Mouse (Mus musculus): ENCODE data around the gene V1ra8. TPM values are rescaled to one million over a fixed set of nuclear protein-coding genes. Genes with fewer than 3 reads are reported as not detected.

V1ra8 gene
- polyA plus RNA-seq (2015; fragmentation: Illumina TruSeq; extraction: RNeasy Lipid Tissue Mini Kit (QIAGEN cat#74804); ENCODE audit: insufficient read depth, low read depth, low replicate concordance), result not detected

GRCm38 (mm10) chr6:90202493-90202892 is at the start of gene V1ra8:
TSS of gene V1ra8 (plus strand) at chr6:90202793.

GRCm38 (mm10) chr6:90174508-90174907 is 28.1 kb upstream of the V1ra8 start, which contains the start of gene Vmn1r52:
TSS of gene Vmn1r52 (plus strand) at chr6:90174808.

GRCm38 (mm10) chr6:90224338-90224737 is 21.7 kb downstream of the V1ra8 start, which contains the start of gene Vmn1r53:
TSS of gene Vmn1r53 (minus strand) at chr6:90224438.

GRCm38 (mm10) chr6:90246000-90246399 is 43.4 kb downstream of the V1ra8 start, which contains the start of gene Vmn1r54:
TSS of gene Vmn1r54 (plus strand) at chr6:90246300.

Other genes starting within 250 kb of the V1ra8 start
- gene Vmn1r46, start 233.5 kb upstream of the V1ra8 start, polyA plus RNA-seq (2015; fragmentation: Illumina TruSeq; extraction: RNeasy Lipid Tissue Mini Kit (QIAGEN cat#74804); ENCODE audit: insufficient read depth, low read depth, low replicate concordance), result not detected
- gene Vmn1r47, start 186.6 kb upstream of the V1ra8 start, polyA plus RNA-seq (2015; fragmentation: Illumina TruSeq; extraction: RNeasy Lipid Tissue Mini Kit (QIAGEN cat#74804); ENCODE audit: insufficient read depth, low read depth, low replicate concordance), result not detected
- not detected for gene Vmn1r48, start 166.0 kb upstream of the V1ra8 start, polyA plus RNA-seq (2015; fragmentation: Illumina TruSeq; extraction: RNeasy Lipid Tissue Mini Kit (QIAGEN cat#74804); ENCODE audit: insufficient read depth, low read depth, low replicate concordance)
- gene Vmn1r49, start 124.3 kb upstream of the V1ra8 start, polyA plus RNA-seq (2015; fragmentation: Illumina TruSeq; extraction: RNeasy Lipid Tissue Mini Kit (QIAGEN cat#74804); ENCODE audit: insufficient read depth, low read depth, low replicate concordance), result not detected
- gene Vmn1r50, start 101.4 kb upstream of the V1ra8 start, polyA plus RNA-seq (2015; fragmentation: Illumina TruSeq; extraction: RNeasy Lipid Tissue Mini Kit (QIAGEN cat#74804); ENCODE audit: insufficient read depth, low read depth, low replicate concordance), result not detected
- not detected for gene Vmn1r51, start 80.2 kb upstream of the V1ra8 start, polyA plus RNA-seq (2015; fragmentation: Illumina TruSeq; extraction: RNeasy Lipid Tissue Mini Kit (QIAGEN cat#74804); ENCODE audit: insufficient read depth, low read depth, low replicate concordance)
- gene Vmn1r52, start 28.0 kb upstream of the V1ra8 start, polyA plus RNA-seq (2015; fragmentation: Illumina TruSeq; extraction: RNeasy Lipid Tissue Mini Kit (QIAGEN cat#74804); ENCODE audit: insufficient read depth, low read depth, low replicate concordance), result not detected
- not detected for gene Vmn1r53, start 21.6 kb downstream of the V1ra8 start, polyA plus RNA-seq (2015; fragmentation: Illumina TruSeq; extraction: RNeasy Lipid Tissue Mini Kit (QIAGEN cat#74804); ENCODE audit: insufficient read depth, low read depth, low replicate concordance)
- gene Vmn1r54, start 43.5 kb downstream of the V1ra8 start, polyA plus RNA-seq (2015; fragmentation: Illumina TruSeq; extraction: RNeasy Lipid Tissue Mini Kit (QIAGEN cat#74804); ENCODE audit: insufficient read depth, low read depth, low replicate concordance), result not detected
- not detected for gene BC048671, start 98.4 kb downstream of the V1ra8 start, polyA plus RNA-seq (2015; fragmentation: Illumina TruSeq; extraction: RNeasy Lipid Tissue Mini Kit (QIAGEN cat#74804); ENCODE audit: insufficient read depth, low read depth, low replicate concordance)
- not detected for gene Chst13, start 122.4 kb downstream of the V1ra8 start, polyA plus RNA-seq (2015; fragmentation: Illumina TruSeq; extraction: RNeasy Lipid Tissue Mini Kit (QIAGEN cat#74804); ENCODE audit: insufficient read depth, low read depth, low replicate concordance)
- not detected for gene Uroc1, start 130.5 kb downstream of the V1ra8 start, polyA plus RNA-seq (2015; fragmentation: Illumina TruSeq; extraction: RNeasy Lipid Tissue Mini Kit (QIAGEN cat#74804); ENCODE audit: insufficient read depth, low read depth, low replicate concordance)
- gene Zxdc, start 166.7 kb downstream of the V1ra8 start, polyA plus RNA-seq (2015; fragmentation: Illumina TruSeq; extraction: RNeasy Lipid Tissue Mini Kit (QIAGEN cat#74804); ENCODE audit: insufficient read depth, low read depth, low replicate concordance), result 4.5 TPM
- gene Cfap100, start 226.0 kb downstream of the V1ra8 start, polyA plus RNA-seq (2015; fragmentation: Illumina TruSeq; extraction: RNeasy Lipid Tissue Mini Kit (QIAGEN cat#74804); ENCODE audit: insufficient read depth, low read depth, low replicate concordance), result 0.72 TPM

All from pancreas, adult 10 weeks (tissue).